Mouse (Mus musculus) neural tube, embryonic 11.5 days (tissue): ENCODE data around the gene Zfp865. TPM values are rescaled to one million over a fixed set of nuclear protein-coding genes. Genes with fewer than 3 reads are reported as not detected.
A peak's percentile ranks its signal among the peaks of the same experiment; 100 is the strongest.

Source experiments
- ATAC-seq: fragments of 200-750 bp; cut with Nextera tagmentation; 2 replicates; pipeline ENCODE4 v1.8.0; 2017; ENCODE audit warnings: moderate number of reproducible peaks, mild to moderate bottlenecking, moderate TSS enrichment, moderate library complexity; ENCODE audit not compliant: insufficient read depth, low FRiP score, low TSS enrichment
- DNase-seq: peaks from one replicate; pipeline ENCODE4 v3.0.0-alpha.2; 2015; ENCODE audit warnings: low spot score
- H3K27ac ChIP-seq: fragments of 300-500 bp; sonication (generic); 2 replicates; pipeline ENCODE4 v1.5.1; 2014; ENCODE audit warnings: low read depth, mild to moderate bottlenecking, low read length
- H3K27me3 ChIP-seq: fragments of 300-500 bp; sonication (generic); 2 replicates; pipeline ENCODE4 v1.6.1; 2014; ENCODE audit warnings: mild to moderate bottlenecking, low read length, mixed read lengths; ENCODE audit not compliant: control insufficient read depth, insufficient read depth
- H3K36me3 ChIP-seq: fragments of 300-500 bp; sonication (generic); 2 replicates; pipeline ENCODE4 v1.6.1; 2014; ENCODE audit warnings: mild to moderate bottlenecking, low read length, moderate library complexity, mixed read lengths; ENCODE audit not compliant: control insufficient read depth, insufficient read depth
- H3K4me1 ChIP-seq: fragments of 300-500 bp; sonication (generic); 2 replicates; pipeline ENCODE4 v1.6.1; 2014; ENCODE audit warnings: low read length, mixed read lengths; ENCODE audit not compliant: control insufficient read depth, insufficient read depth
- H3K4me2 ChIP-seq: fragments of 300-500 bp; sonication (generic); 2 replicates; pipeline ENCODE4 v1.6.1; 2014; ENCODE audit warnings: low read depth, mild to moderate bottlenecking, moderate library complexity
- H3K4me3 ChIP-seq: fragments of 300-500 bp; sonication (generic); 2 replicates; pipeline ENCODE4 v1.5.1; 2014; ENCODE audit warnings: low read depth, low read length
- H3K9ac ChIP-seq: fragments of 300-500 bp; sonication (generic); 2 replicates; pipeline ENCODE4 v1.6.1; 2014; ENCODE audit warnings: mild to moderate bottlenecking, low read length
- H3K9me3 ChIP-seq: fragments of 300-500 bp; sonication (generic); 2 replicates; pipeline ENCODE4 v1.6.1; 2016; ENCODE audit warnings: low read length; ENCODE audit not compliant: control insufficient read depth
- WGBS: fragments of 180-500 bp; shearing (Covaris S2); extraction: QIAGEN DNeasy Blood & Tissue Kit; methylation state at CpG from one replicate; pipeline ENCODE4 v1.1.7; 2014; 5-methylcytosine and 5-hydroxymethylcytosine counted together
- polyA plus RNA-seq: library from polyadenylated mRNA; unstranded; fragments of >200 nt; fragmentation: Nextera tagmentation; extraction: Ambion mirVana; gene quantifications from 2 replicates; pipeline ENCODE4 v1.2.1, GENCODE M21; 2014

Zfp865 gene
- polyA plus RNA-seq, 1 experiment from 2014 or later: 5.6 TPM

DNA sequence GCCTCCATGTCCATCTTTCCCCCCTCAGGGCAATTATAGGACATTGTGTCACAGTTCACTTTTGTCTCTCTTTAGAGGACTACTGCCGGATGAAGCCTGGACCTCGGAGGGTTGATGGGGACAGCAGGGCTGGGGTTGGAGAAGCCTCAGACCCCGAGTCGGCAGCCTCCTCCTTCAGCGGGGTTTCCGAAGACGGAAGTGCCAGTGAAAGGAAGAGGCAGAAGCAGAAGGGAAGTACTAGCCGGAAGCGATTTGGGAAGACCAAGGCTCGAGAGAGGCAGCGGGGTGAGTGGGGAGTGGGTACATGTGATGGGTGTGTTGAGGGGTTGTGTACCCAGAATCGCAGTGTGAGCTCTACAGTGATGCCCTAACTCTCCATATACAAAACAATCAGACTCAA, 39.2 kb downstream of the Zfp865 start:
- no peak overlapping the region for H3K27ac ChIP-seq

DNA sequence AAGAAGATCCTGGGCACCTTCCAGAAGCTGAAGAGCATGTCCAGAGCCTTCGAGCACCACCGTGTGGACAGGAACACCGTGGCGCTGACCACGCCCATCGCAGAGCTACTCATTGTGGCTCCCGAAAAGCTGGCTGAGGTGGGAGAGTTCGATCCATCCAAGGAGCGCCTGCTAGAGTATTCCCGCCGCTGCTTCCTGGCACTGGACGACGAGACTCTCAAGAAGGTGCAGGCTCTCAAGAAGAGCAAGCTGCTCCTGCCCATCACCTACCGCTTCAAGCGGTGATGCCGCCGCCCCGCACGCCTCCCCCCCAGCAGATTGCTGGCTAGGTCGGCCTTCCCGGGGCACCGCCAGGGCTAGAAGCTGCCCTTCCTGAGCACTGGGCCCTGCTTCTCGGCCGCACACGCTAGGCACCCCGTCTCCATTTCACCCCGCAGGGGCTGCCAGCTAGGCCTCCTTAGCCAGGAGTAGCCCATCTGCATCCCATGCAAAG, 40.1 kb downstream of the Zfp865 start:
- H3K9me3 ChIP-seq: no peaks in the 10 kb centered on the region
- peak overlapping the region; percentile 89 for H3K4me2 ChIP-seq
- WGBS: 5% methylated on average over 25 of the region's 27 CpGs
- H3K27ac ChIP-seq: peak overlapping the region; percentile 95
- ATAC-seq: peak; percentile 5; the same call in 1 of the 2 replicates
- H3K4me1 ChIP-seq: peaks cover 19% of the 10 kb centered on the region; the same call in 1 of the 2 replicates
- H3K27me3 ChIP-seq: peaks cover 27% of the 10 kb centered on the region
- H3K9ac ChIP-seq: peak overlapping the region; percentile 79
- H3K36me3 ChIP-seq: no peaks in the 10 kb centered on the region
- peak; percentile 84 for DNase-seq
- H3K4me3 ChIP-seq: peak overlapping the region; percentile 70

More for the DNA sequence above, 39.2 kb downstream of the Zfp865 start:
- Histone ChIP-seq H3K4me1 (peaks cover 19% of the 10 kb centered on the region; the same call in 1 of the 2 replicates), H3K36me3 (no peaks in the 10 kb centered on the region), H3K9ac (no peak overlapping the region; the same call in 1 of the 2 replicates), H3K27me3 (peaks cover 36% of the 10 kb centered on the region), H3K4me3 (no peak overlapping the region), H3K4me2 (no peak overlapping the region), H3K9me3 (no peaks in the 10 kb centered on the region)
- no peak for DNase-seq
- ATAC-seq: no peak
- WGBS: 95% methylated on average over 12 of the region's 12 CpGs

DNA sequence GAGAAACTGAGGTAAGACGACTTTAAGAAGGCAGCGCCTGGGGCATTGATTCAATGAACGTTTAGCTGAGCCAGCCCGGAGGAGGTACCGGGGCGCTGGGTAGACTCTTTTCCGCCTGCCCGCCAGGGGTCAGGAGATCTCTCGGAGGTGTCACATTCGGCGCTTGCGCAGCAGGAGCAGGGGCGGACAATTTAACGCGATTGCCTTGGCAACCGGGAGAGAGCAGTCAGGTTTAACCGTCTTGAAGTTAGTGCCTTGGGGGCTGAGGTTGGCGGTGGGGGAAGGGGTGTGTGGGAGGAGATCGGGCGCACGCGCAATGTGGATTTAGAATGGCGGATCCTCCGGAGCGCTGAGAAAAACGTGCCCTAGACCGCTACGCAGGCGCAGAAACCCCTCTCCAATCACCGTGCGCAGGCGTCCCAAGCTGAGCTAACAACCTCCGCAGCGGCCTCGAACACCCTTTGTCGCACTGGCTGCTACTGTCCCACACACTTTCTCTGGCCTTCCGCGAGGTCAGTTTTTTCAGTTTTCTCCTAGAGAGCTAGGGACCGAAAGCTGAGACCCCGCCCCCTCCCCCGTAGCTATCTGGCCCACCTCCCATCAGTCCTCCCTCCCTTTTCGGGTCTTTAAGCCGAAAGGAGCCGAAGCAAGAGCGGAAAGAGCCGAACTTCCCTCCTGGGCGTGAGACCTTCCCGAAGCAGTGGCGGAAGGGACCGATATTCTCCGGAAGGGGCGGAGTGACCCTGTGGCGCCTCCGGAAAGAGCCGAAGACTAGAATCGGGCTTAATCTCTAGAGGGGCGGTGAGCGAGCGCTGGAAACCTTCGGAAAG, 41.0 kb downstream of the Zfp865 start:
- peak overlapping the region; percentile 95 for H3K27ac ChIP-seq
- peak; percentile 99 for DNase-seq
- peak overlapping the region; percentile 79 for H3K9ac ChIP-seq
- no peaks in the 10 kb centered on the region for H3K9me3 ChIP-seq
- peaks cover 19% of the 10 kb centered on the region for H3K27me3 ChIP-seq
- peak overlapping the region; percentile 89 for H3K4me2 ChIP-seq
- peaks cover 19% of the 10 kb centered on the region; the same call in 1 of the 2 replicates for H3K4me1 ChIP-seq
- H3K36me3 ChIP-seq: no peaks in the 10 kb centered on the region
- peak overlapping the region; percentile 70 for H3K4me3 ChIP-seq
- under 1% methylated on average over 60 of the region's 60 CpGs for WGBS
- ATAC-seq: peak; percentile 84

DNA sequence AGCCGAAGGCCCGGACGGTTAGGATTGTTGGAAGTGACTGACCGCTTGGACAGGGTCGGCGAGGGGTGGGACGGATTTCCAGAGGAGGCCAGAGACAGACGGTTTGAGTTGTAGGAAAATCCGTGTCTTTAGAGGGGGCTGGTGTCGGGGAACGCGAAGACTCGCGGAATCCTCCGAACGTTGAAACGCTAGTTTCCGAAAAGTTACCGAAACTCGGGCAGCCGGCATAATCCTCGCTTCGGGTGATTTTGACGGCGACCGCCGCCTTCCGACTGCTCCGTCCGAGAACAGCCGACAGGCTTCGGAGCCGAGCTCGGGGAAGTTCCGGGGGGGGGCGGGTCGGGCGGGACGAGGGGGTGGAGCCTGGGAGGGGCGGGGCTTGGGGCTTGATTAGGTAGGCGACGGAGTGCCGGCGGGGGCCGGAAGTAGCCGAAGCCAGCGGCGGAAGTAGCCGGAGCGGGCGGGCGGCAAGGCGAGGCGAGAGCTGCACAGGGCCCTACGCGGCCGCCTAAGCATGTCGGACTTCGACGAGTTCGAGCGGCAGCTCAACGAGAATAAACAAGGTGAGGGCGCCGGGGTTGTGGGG, 41.7 kb downstream of the Zfp865 start, which contains the start of gene U2af2:
U2af2 (plus strand) TSS at position 370 of the 586 bp plus-strand sequence.
- Histone ChIP-seq H3K27me3 (peaks cover 12% of the 10 kb centered on the region), H3K4me1 (peaks cover 16% of the 10 kb centered on the region; the same call in 1 of the 2 replicates), H3K9ac (peak within 1 kb of the TSS; percentile 79), H3K27ac (peak within 1 kb of the TSS; percentile 95), H3K4me3 (peak within 1 kb of the TSS; percentile 70), H3K9me3 (no peaks in the 10 kb centered on the region), H3K4me2 (peak within 1 kb of the TSS; percentile 89), H3K36me3 (no peaks in the 10 kb centered on the region; the same call in 1 of the 2 replicates)
- WGBS: 0% methylated on average over 52 of the region's 65 CpGs
- DNase-seq (peak; percentile 94), ATAC-seq (peak; percentile 86)

DNA sequence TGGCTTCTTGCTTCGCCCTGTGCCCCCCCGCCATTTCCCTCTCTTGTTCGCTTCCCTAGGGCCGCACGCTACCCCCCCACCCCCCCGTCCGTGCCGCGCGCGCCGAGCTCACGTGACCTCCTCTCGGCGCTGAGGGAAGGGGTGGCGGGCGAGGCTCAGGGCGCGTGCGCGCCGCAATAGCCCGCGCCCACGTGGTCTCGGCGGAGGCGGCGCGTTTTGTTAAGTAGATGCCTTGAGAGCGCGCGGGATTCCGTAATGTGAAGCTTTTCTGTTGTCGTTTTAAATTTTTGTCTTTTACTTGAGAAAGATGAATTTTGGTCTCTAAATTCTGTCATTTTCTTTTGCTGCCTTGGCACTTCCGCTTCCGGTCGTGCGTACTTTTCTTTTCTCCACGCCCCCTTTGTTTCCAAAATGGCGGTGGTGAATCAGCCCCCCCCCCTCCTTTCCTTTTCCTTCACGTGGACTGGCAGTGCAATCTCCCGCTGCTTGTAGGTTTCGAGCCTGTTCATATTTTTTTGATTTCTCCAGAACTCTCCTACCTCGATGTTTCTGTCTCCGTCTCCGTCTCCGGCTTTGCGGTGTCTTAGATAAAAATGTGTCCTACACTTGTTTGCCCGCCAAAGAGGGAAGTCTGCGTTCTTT, 42.3 kb downstream of the Zfp865 start:
- DNase-seq (peak; percentile 85), ATAC-seq (peak; percentile 54)
- H3K9ac ChIP-seq: peak overlapping the region; percentile 79
- peak overlapping the region; percentile 95 for H3K27ac ChIP-seq
- H3K4me1 ChIP-seq: peaks cover 14% of the 10 kb centered on the region; the same call in 1 of the 2 replicates
- peak overlapping the region; percentile 70 for H3K4me3 ChIP-seq
- WGBS: under 1% methylated on average over 49 of the region's 51 CpGs
- no peaks in the 10 kb centered on the region; the same call in 1 of the 2 replicates for H3K36me3 ChIP-seq
- H3K4me2 ChIP-seq: peak overlapping the region; percentile 89
- no peaks in the 10 kb centered on the region for H3K9me3 ChIP-seq
- peaks cover 6% of the 10 kb centered on the region for H3K27me3 ChIP-seq

DNA sequence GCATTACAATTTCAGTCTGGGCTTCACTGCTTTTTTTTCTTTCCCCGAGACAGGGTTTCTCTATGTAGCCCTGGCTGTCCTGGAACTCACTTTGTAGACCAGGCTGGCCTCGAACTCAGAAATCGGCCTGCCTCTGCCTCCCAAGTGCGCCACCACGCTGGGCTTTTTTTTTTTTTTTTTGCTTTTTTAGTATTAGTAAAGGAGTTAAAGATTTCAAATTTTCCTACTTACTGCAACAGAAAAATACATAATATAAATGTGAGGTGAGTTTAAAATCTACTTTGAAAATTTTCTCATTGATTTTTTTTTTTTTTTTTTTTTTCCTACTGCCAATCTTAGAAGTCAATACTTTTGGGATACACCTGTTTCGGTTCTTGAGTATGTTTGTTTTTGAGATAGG, 44.7 kb downstream of the Zfp865 start:
- H3K4me3 ChIP-seq: no peak overlapping the region
- H3K9me3 ChIP-seq: no peaks in the 10 kb centered on the region
- no peak for DNase-seq
- H3K4me1 ChIP-seq: peaks cover 14% of the 10 kb centered on the region; the same call in 1 of the 2 replicates
- H3K9ac ChIP-seq: no peak overlapping the region
- 98% methylated on average over 6 of the region's 6 CpGs for WGBS
- H3K27ac ChIP-seq: no peak overlapping the region
- ATAC-seq: no peak
- H3K36me3 ChIP-seq: peaks cover 11% of the 10 kb centered on the region
- H3K4me2 ChIP-seq: no peak overlapping the region
- H3K27me3 ChIP-seq: no peaks in the 10 kb centered on the region

DNA sequence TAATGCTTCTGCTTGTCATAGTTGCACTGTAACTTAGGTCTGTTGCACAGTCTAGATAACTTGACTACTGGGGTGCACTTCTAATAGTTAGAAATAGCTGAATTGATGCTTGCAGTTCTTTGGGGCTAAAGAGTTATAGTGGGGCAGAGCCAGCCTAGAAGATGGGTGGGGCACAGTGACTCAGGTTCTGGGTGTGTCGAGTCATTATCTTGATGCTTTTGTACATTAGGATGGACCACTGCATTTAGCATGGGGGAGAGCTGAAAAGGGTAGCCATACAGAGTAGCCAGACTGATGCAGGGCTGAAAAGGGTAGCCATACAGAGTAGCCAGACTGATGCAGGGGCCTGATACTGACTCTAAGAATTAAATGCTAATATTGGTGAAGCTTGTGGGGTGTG, 53.4 kb downstream of the Zfp865 start:
- no peaks in the 10 kb centered on the region for H3K9me3 ChIP-seq

DNA sequence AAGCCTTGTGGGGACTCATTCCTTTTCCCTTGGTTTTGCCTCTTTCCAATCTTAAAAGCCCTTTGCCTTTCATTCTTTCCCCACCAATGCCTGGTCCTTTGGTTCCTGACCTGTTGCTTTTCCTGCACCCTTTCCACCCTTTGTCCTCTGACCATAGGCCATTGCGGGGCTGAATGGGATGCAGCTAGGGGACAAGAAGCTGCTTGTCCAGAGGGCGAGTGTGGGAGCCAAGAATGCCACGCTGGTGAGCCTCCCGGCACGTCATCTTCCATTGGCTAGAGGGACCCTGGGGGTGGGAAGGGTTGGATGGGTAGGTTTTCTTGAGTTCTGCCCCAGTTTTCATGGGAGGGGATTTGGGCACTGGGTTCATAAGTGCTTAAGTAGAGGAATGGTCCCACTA, 54.8 kb downstream of the Zfp865 start:
- H3K4me2 ChIP-seq: no peak overlapping the region
- 0 out of 2 replicates have a peak, but pooled peaks cover 2% of the 10 kb centered on the region for H3K4me1 ChIP-seq
- no peak for ATAC-seq
- H3K36me3 ChIP-seq: peaks cover 28% of the 10 kb centered on the region
- H3K9ac ChIP-seq: no peak overlapping the region
- no peak overlapping the region for H3K4me3 ChIP-seq
- no peak overlapping the region for H3K27ac ChIP-seq
- H3K9me3 ChIP-seq: no peaks in the 10 kb centered on the region
- DNase-seq: no peak
- 95% methylated on average over 5 of the region's 5 CpGs for WGBS
- H3K27me3 ChIP-seq: no peaks in the 10 kb centered on the region

More for the DNA sequence above, 53.4 kb downstream of the Zfp865 start:
- no peak overlapping the region for H3K4me3 ChIP-seq
- 88% methylated on average over 1 of the region's 1 CpGs for WGBS
- H3K27ac ChIP-seq: no peak overlapping the region
- DNase-seq (no peak), ATAC-seq (no peak)
- no peak overlapping the region for H3K4me2 ChIP-seq
- no peaks in the 10 kb centered on the region for H3K4me1 ChIP-seq
- no peak overlapping the region for H3K9ac ChIP-seq
- no peaks in the 10 kb centered on the region for H3K27me3 ChIP-seq
- H3K36me3 ChIP-seq: peaks cover 35% of the 10 kb centered on the region
